Mouse (Mus musculus): ENCODE results near the gene Dynlrb2. TPM values are rescaled to one million over a fixed set of nuclear protein-coding genes. Genes with fewer than 3 reads are reported as not detected.

Gene Dynlrb2
- polyA plus RNA-seq, 1 experiment from 2014 or later, result not detected

DNA sequence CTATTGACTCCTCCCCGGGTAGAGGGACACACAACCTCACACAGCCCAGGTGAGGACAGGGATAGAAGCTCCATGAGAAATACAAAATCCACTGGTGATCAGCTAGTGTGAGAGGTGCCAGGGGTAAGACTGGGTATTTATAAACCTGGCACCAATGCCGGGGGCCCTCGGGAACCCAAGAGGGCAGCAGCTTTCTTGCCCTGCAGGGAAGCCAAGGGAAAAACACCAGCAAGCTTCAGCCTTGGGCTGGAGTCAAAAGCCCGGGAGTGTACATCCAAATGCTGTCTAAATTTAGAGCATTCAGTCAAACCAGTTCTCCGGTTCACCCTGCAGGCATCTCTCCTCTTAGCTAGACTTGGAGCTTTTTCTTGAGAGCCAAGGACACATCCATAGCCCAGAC is 38.1 kb downstream of the Dynlrb2 start:
- Histone ChIP-seq H3K4me3 (ENCODE audit: low read depth, low read length) (no peak overlapping the region), H3K27ac (ENCODE audit: low read depth) (no peak overlapping the region), H3K27me3 (ENCODE audit: insufficient read depth, low read length) (no peaks in the 10 kb centered on the region), H3K4me2 (ENCODE audit: low read depth, low read length) (no peak overlapping the region), H3K9me3 (ENCODE audit: low read length) (no peaks in the 10 kb centered on the region), H3K9ac (replicated peaks) (no peak overlapping the region), H3K4me1 (ENCODE audit: insufficient read depth) (peaks cover 5% of the 10 kb centered on the region; the same call in 1 of the 2 replicates), H3K36me3 (replicated peaks; ENCODE audit: insufficient read depth, low read length) (no peaks in the 10 kb centered on the region)
- no peak for TF ChIP-seq CTCF (IDR thresholded peaks at IDR 0.05; ENCODE audit: low read depth)
- TF ChIP-seq EP300 (IDR thresholded peaks at IDR 0.05; ENCODE audit: low read depth), result no peak
- no peak for DNase-seq
- no peak for ATAC-seq
- 73% methylated on average over 5 of the region's 5 CpGs for WGBS (ENCODE audit: insufficient replicate concordance)

- Histone ChIP-seq H3K36me3 (replicated peaks; ENCODE audit: insufficient read depth, low read length) (no peaks in the 10 kb centered on the region), H3K9me3 (ENCODE audit: low read length) (no peaks in the 10 kb centered on the region), H3K27me3 (ENCODE audit: insufficient read depth, low read length) (no peaks in the 10 kb centered on the region), H3K4me2 (ENCODE audit: low read depth, low read length) (no peak overlapping the region), H3K4me1 (ENCODE audit: insufficient read depth) (peaks cover 5% of the 10 kb centered on the region; the same call in 1 of the 2 replicates), H3K27ac (ENCODE audit: low read depth) (no peak overlapping the region), H3K9ac (replicated peaks) (no peak overlapping the region), H3K4me3 (ENCODE audit: low read depth, low read length) (no peak overlapping the region)
- no peak for ATAC-seq
- 33% methylated on average over 1 of the region's 1 CpGs for WGBS (ENCODE audit: insufficient replicate concordance)
- no peak for TF ChIP-seq CTCF (IDR thresholded peaks at IDR 0.05; ENCODE audit: low read depth)
- TF ChIP-seq EP300 (IDR thresholded peaks at IDR 0.05; ENCODE audit: low read depth), result no peak
- no peak for DNase-seq
These were observed 38.6 kb downstream of the Dynlrb2 start for GRCm38 (mm10) chr8:116543366-116543765.

- no peak overlapping the region for H3K27ac ChIP-seq (ENCODE audit: low read depth)
- TF ChIP-seq CTCF (IDR thresholded peaks at IDR 0.05; ENCODE audit: low read depth), result no peak
- no peak for TF ChIP-seq EP300 (IDR thresholded peaks at IDR 0.05; ENCODE audit: low read depth)
- H3K9me3 ChIP-seq (ENCODE audit: low read length), result peaks cover 2% of the 10 kb centered on the region; the same call in 1 of the 2 replicates
- H3K36me3 ChIP-seq (replicated peaks; ENCODE audit: insufficient read depth, low read length), result no peaks in the 10 kb centered on the region
- H3K4me1 ChIP-seq (ENCODE audit: insufficient read depth), result no peaks in the 10 kb centered on the region
- no peak for DNase-seq
- H3K9ac ChIP-seq (replicated peaks), result no peak overlapping the region
- 53% methylated on average over 6 of the region's 6 CpGs for WGBS (ENCODE audit: insufficient replicate concordance)
- H3K4me3 ChIP-seq (ENCODE audit: low read depth, low read length), result no peak overlapping the region
- H3K27me3 ChIP-seq (ENCODE audit: insufficient read depth, low read length), result no peaks in the 10 kb centered on the region
- H3K4me2 ChIP-seq (ENCODE audit: low read depth, low read length), result no peak overlapping the region
- no peak for ATAC-seq
These were observed 47.5 kb downstream of the Dynlrb2 start for GRCm38 (mm10) chr8:116552255-116552654.

GRCm38 (mm10) chr8:116552778-116553177 is 48.0 kb downstream of the Dynlrb2 start:
- TF ChIP-seq CTCF (IDR thresholded peaks at IDR 0.05; ENCODE audit: low read depth) (no peak), EP300 (IDR thresholded peaks at IDR 0.05; ENCODE audit: low read depth) (no peak)
- Histone ChIP-seq H3K4me1 (ENCODE audit: insufficient read depth) (no peaks in the 10 kb centered on the region), H3K9me3 (ENCODE audit: low read length) (peaks cover 2% of the 10 kb centered on the region; the same call in 1 of the 2 replicates), H3K9ac (replicated peaks) (no peak overlapping the region), H3K27me3 (ENCODE audit: insufficient read depth, low read length) (no peaks in the 10 kb centered on the region), H3K4me3 (ENCODE audit: low read depth, low read length) (no peak overlapping the region), H3K27ac (ENCODE audit: low read depth) (no peak overlapping the region), H3K36me3 (replicated peaks; ENCODE audit: insufficient read depth, low read length) (no peaks in the 10 kb centered on the region), H3K4me2 (ENCODE audit: low read depth, low read length) (no peak overlapping the region)
- ATAC-seq, result no peak
- no peak for DNase-seq
- WGBS (ENCODE audit: insufficient replicate concordance), result 77% methylated on average over 3 of the region's 3 CpGs

Other genes starting within 250 kb of the Dynlrb2 start
- gene Cdyl2, start 228.0 kb downstream of the Dynlrb2 start, polyA plus RNA-seq (2015; fragmentation: Nextera tagmentation; extraction: Ambion mirVana), result 1.8 and 2.3 TPM in 2 replicates